Mouse (Mus musculus) liver, embryonic 16.5 days (tissue): ENCODE measurements around the gene Tmem132c. TPM values are rescaled to one million over a fixed set of nuclear protein-coding genes. Genes with fewer than 3 reads are reported as not detected.

Experiments
- ATAC-seq: fragments of 200-750 bp; cut with Nextera tagmentation; 2 replicates; pipeline ENCODE4 v1.8.0; 2017; ENCODE audit warnings: low read depth, mild to moderate bottlenecking, moderate number of reproducible peaks, moderate library complexity
- H3K27ac ChIP-seq: fragments of 300-500 bp; sonication (generic); 2 replicates; pipeline ENCODE4 v1.5.1; 2014; ENCODE audit warnings: mild to moderate bottlenecking, low read length
- H3K27me3 ChIP-seq: fragments of 300-500 bp; sonication (generic); 2 replicates; pipeline ENCODE4 v1.6.1; 2014; ENCODE audit warnings: low read depth, low read length, mixed read lengths; ENCODE audit not compliant: control insufficient read depth, insufficient read depth
- H3K36me3 ChIP-seq: fragments of 300-500 bp; sonication (generic); 2 replicates; pipeline ENCODE4 v1.6.1; 2014; ENCODE audit warnings: mild to moderate bottlenecking; ENCODE audit not compliant: control insufficient read depth, insufficient read depth
- H3K4me1 ChIP-seq: fragments of 300-500 bp; sonication (generic); 2 replicates; pipeline ENCODE4 v1.6.1; 2014; ENCODE audit warnings: low read depth, low read length, mixed read lengths; ENCODE audit not compliant: control insufficient read depth
- H3K4me2 ChIP-seq: fragments of 300-500 bp; sonication (generic); 2 replicates; pipeline ENCODE4 v1.6.1; 2014; ENCODE audit warnings: low read depth, low read length, mixed read lengths
- H3K4me3 ChIP-seq: fragments of 300-500 bp; sonication (generic); 2 replicates; pipeline ENCODE4 v1.5.1; 2014; ENCODE audit warnings: low read depth, mild to moderate bottlenecking, low read length
- H3K9ac ChIP-seq: fragments of 300-500 bp; sonication (generic); 2 replicates; pipeline ENCODE4 v1.6.1; 2014; ENCODE audit warnings: low read depth, low read length
- H3K9me3 ChIP-seq: fragments of 300-500 bp; sonication (generic); replicated peaks from 2 replicates; pipeline ENCODE4 v1.6.1; 2016; ENCODE audit warnings: low read length; ENCODE audit not compliant: control insufficient read depth
- WGBS: fragments of 180-500 bp; shearing (Covaris S2); extraction: QIAGEN DNeasy Blood & Tissue Kit; methylation state at CpG from one replicate; pipeline ENCODE4 v1.1.7; 2014; ENCODE audit not compliant: insufficient replicate concordance; 5-methylcytosine and 5-hydroxymethylcytosine counted together
- polyA plus RNA-seq: library from polyadenylated mRNA; unstranded; fragments of >200 nt; fragmentation: Nextera tagmentation; extraction: Ambion mirVana; gene quantifications from 2 replicates; pipeline ENCODE4 v1.2.1, GENCODE M21; 2015

The Tmem132c gene
- polyA plus RNA-seq, 1 experiment from 2014 or later = 0.06 TPM

DNA sequence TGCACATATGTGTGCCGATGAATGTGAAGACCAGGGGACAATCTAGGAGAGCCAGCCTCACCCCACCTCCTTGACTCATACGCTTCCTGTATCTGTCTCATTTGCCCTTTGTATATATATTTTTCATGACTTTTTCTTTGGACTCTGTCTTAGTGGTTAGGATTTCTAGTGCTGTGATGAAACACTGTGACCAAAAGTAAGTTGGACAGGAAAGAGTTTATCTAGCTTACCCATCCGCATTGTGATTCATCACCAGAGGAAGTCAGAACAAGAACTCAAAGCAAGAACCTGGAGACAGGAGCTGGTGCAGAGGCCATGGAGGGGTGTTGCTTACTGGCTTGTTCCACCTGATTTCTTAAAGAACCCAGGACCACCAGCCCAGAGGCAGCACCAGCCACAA, 250.1 kb downstream of the Tmem132c start:
- WGBS = 51% methylated on average over 3 of the region's 3 CpGs
- ATAC-seq = no peak
- no peak overlapping the region for H3K9ac ChIP-seq

DNA sequence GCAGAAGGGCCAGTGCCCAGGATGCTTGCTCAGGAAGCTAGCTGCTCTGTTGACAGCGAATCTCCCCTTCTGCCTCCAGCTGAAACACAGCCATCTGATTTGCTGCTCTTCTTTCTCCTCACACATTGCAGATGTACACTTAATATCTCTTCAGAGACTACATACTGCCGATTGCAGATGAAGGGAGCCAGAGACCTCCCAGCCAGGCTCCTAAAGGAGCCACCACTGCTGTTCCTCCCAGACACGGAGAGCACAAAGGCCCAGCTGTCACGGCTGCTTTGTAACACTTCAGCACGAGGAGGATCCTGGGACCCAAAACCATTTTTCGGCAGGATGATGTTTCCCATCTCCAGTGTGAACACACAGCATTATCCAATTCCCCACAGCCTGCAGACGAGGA, 255.3 kb downstream of the Tmem132c start:
- no peak for ATAC-seq
- Histone ChIP-seq H3K36me3 (no peaks in the 10 kb centered on the region), H3K27me3 (no peaks in the 10 kb centered on the region), H3K9me3 (no peaks in the 10 kb centered on the region; the same call in 1 of the 2 replicates), H3K27ac (no peak overlapping the region), H3K9ac (no peak overlapping the region), H3K4me1 (no peaks in the 10 kb centered on the region), H3K4me3 (no peak overlapping the region), H3K4me2 (no peak overlapping the region)
- WGBS = 54% methylated on average over 7 of the region's 7 CpGs

More for the DNA sequence above, 250.1 kb downstream of the Tmem132c start:
- H3K4me3 ChIP-seq = no peak overlapping the region
- H3K27ac ChIP-seq = no peak overlapping the region
- peaks cover 2% of the 10 kb centered on the region; the same call in 1 of the 2 replicates for H3K9me3 ChIP-seq
- no peaks in the 10 kb centered on the region for H3K27me3 ChIP-seq
- H3K36me3 ChIP-seq = no peaks in the 10 kb centered on the region
- H3K4me2 ChIP-seq = no peak overlapping the region
- no peaks in the 10 kb centered on the region for H3K4me1 ChIP-seq

DNA sequence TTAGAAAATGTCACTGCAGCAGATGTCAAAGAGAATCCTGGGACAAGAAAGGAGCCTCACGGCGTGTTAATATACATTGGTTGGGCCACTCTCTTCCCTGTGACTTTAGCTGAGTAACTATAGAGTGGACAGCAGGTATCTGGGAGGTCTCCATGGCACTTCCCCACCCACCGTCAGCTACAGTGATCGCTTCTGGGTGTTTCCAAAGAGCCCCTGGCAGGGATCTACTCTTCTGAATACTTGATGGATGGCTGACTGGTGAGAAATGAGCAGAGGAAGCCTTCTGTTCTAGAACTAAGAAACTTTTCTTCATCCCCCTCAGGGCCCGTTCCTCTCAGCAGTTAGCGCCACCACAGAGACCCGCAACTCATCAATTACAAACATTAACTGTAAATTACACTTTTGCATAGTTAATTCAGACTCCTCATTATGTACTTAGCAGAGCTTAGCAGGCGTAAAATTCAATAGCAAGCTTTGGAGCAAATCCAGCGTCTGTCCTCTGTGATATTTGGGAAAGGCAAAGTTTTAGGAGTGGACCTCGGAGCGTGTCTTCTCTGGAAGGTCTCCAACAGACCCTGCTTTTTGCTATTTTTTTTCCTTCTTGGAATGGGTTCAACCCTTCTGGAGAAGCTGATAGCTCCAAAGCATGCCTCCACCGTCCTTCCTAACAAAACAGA, 257.7 kb downstream of the Tmem132c start:
- ATAC-seq = no peak
- 67% methylated on average over 12 of the region's 12 CpGs for WGBS

DNA sequence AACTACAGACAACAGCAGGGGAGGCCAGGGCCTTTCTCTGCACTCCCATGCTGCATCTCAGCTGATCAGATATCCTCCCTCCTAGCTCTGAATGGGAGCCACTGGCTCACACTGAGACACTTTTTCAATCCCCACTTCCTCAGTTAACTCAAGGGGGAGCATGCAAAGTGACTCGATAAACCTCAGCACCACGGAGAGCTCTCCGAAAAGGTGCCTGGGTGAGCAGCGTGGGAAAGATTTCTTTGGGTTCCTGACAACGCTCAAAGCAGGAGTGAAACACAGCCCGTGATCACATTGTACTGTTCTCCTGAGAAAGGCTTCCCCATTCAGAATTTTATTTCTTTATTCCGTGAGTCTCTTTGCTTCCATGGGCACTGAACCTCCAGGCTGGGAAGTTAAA, 261.2 kb downstream of the Tmem132c start:
- Histone ChIP-seq H3K4me1 (no peaks in the 10 kb centered on the region), H3K27me3 (no peaks in the 10 kb centered on the region), H3K36me3 (no peaks in the 10 kb centered on the region), H3K4me2 (no peak overlapping the region), H3K9ac (no peak overlapping the region), H3K4me3 (no peak overlapping the region), H3K9me3 (no peaks in the 10 kb centered on the region; the same call in 1 of the 2 replicates), H3K27ac (no peak overlapping the region)
- WGBS = 17% methylated on average over 7 of the region's 7 CpGs
- ATAC-seq = no peak

More for the DNA sequence above, 257.7 kb downstream of the Tmem132c start:
- no peak overlapping the region for H3K4me2 ChIP-seq
- H3K4me1 ChIP-seq = no peaks in the 10 kb centered on the region
- H3K9me3 ChIP-seq = no peaks in the 10 kb centered on the region; the same call in 1 of the 2 replicates
- H3K27ac ChIP-seq = no peak overlapping the region
- H3K36me3 ChIP-seq = no peaks in the 10 kb centered on the region
- H3K27me3 ChIP-seq = no peaks in the 10 kb centered on the region
- no peak overlapping the region for H3K4me3 ChIP-seq
- H3K9ac ChIP-seq = no peak overlapping the region

DNA sequence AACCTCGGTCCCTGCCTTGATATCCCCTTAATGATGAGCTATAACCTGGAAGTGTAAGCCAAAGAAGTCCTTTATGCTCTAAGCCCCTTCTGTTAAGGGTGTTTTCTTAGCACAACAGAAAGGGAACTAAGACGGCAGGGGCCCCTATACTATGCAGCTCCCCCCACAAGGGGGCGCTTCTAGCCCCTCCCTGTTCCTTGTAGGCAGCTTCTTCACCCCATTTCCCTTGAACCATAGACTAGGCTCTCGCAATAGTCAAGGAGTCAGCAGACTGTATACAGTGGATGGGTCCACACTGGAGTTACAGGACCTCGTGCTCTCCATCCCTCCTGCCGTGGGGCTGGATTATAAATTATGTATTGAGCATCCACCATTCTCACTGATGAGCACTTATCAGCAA, 264.1 kb downstream of the Tmem132c start:
- Histone ChIP-seq H3K36me3 (no peaks in the 10 kb centered on the region), H3K9me3 (no peaks in the 10 kb centered on the region), H3K27ac (no peak overlapping the region), H3K4me2 (no peak overlapping the region), H3K4me3 (no peak overlapping the region), H3K4me1 (no peaks in the 10 kb centered on the region), H3K9ac (no peak overlapping the region), H3K27me3 (no peaks in the 10 kb centered on the region)
- 56% methylated on average over 6 of the region's 6 CpGs for WGBS
- no peak for ATAC-seq

DNA sequence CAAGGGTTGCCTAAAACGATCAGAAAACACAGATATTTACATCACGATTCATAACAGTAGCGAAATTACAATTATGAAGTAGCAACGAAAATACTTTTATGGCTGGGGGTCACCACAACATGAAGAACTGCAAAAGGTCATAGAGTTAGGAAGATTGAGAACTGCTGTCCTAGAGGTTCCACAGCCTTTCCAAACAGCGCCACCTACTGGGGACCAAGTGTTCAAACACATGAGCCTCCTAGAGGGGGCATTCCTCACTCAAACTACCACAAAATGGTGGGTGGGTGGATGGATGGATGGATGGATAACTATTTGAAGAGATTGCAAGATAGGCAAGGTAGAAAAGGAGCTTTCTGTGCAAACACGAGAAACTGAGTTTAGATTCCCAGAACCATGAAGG, 270.0 kb downstream of the Tmem132c start:
- 57% methylated on average over 6 of the region's 6 CpGs for WGBS
- H3K36me3 ChIP-seq = no peaks in the 10 kb centered on the region
- H3K27ac ChIP-seq = no peak overlapping the region

DNA sequence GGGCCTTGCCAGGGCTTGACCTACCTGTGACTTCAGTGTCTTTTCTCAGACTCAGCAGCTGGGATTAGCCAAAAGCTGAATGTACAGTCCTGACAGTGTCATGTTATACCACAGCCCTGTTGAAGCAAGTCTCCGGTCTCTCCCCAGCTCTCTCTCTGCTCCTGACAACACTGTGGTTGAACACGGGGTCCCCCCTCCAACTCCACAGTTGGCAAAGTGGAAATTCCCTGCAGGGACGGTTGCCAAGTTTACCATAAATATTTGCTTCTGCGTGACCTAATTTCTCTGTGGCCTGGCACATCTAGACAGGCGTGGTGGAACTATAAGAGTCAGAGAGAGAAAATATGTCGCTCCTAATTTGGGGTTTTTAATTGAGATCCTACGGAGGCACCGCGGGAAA, 274.4 kb downstream of the Tmem132c start:
- 70% methylated on average over 9 of the region's 9 CpGs for WGBS
- no peak for ATAC-seq
- no peak overlapping the region for H3K4me2 ChIP-seq

More for the DNA sequence above, 270.0 kb downstream of the Tmem132c start:
- Histone ChIP-seq H3K27me3 (no peaks in the 10 kb centered on the region), H3K9me3 (no peaks in the 10 kb centered on the region; the same call in 1 of the 2 replicates), H3K4me3 (no peak overlapping the region), H3K4me1 (no peaks in the 10 kb centered on the region), H3K9ac (no peak overlapping the region), H3K4me2 (no peak overlapping the region)
- no peak for ATAC-seq

DNA sequence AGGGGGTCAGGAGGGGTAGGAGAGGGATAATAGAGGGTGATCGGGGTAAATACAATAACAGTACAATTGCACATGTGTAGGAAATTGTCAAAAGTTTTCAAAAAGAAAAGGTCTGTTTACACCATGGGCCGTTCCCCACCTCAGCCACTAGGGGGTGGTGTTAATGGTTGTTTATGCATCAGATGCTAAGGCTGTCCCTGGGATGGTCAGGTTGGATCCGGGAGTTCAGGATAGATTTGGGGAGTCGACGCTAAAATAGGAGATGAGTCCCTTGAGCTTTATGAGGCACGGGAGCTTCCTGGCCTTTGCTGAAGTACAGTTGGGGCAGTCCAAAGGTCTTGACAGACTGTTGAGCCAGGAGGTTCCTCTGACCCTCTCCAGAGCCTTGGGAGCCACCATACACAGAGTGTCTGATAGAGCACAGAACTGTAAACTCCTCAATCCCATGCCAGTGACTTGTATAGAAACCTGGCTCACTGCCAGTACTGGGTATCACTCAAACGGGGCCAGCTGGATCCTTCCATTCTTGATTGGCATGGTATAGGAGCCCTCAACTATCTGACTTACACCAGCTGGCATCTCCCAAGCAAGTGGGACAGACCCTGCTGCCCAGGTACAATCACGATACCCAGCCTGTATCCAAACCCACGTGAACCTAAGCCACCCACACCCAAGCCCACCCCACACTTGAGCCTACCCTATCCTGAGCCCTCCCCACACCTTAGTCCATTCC, 281.3 kb downstream of the Tmem132c start:
- no peak overlapping the region for H3K27ac ChIP-seq

More for the DNA sequence above, 274.4 kb downstream of the Tmem132c start:
- H3K9me3 ChIP-seq = no peaks in the 10 kb centered on the region; the same call in 1 of the 2 replicates
- H3K4me3 ChIP-seq = no peak overlapping the region
- no peak overlapping the region for H3K27ac ChIP-seq
- H3K9ac ChIP-seq = no peak overlapping the region
- H3K4me1 ChIP-seq = no peaks in the 10 kb centered on the region
- no peaks in the 10 kb centered on the region for H3K36me3 ChIP-seq
- H3K27me3 ChIP-seq = no peaks in the 10 kb centered on the region

DNA sequence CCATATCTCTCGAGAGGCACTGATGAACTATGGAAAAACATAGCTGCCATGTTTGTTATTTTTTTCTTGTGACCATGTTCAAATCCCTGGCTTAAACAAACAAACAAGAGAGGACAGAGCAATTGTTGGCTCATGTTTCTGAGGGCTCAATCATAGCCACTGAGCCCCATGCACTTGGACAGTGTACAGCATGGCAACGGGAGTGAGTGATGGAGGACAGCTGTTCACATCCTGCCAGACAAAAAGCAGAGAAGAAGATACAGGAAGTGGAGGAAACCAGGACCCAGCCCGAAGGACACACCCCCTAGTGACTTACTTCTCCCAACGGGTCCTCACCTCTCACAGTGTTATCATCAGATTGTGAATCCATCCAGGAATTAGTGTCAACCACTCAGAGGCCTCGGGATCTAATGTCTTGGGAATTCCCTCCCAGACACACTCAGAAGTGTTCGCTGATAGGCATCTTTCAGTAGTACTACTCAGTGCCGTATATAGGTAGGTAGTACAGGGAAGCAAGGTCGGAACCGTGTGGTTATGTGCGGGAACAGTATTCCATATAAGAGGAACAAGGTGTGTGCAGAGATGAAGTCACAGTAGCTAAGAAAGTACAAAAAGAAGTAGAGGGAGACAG, 285.9 kb downstream of the Tmem132c start:
- H3K27ac ChIP-seq = no peak overlapping the region
- WGBS = 52% methylated on average over 10 of the region's 10 CpGs
- H3K36me3 ChIP-seq = no peaks in the 10 kb centered on the region
- no peaks in the 10 kb centered on the region for H3K4me1 ChIP-seq
- ATAC-seq = no peak
- H3K9me3 ChIP-seq = no peaks in the 10 kb centered on the region
- H3K4me3 ChIP-seq = no peak overlapping the region
- no peaks in the 10 kb centered on the region for H3K27me3 ChIP-seq
- no peak overlapping the region for H3K9ac ChIP-seq
- H3K4me2 ChIP-seq = no peak overlapping the region

More for the DNA sequence above, 281.3 kb downstream of the Tmem132c start:
- WGBS = 48% methylated on average over 9 of the region's 9 CpGs
- Histone ChIP-seq H3K4me3 (no peak overlapping the region), H3K27me3 (no peaks in the 10 kb centered on the region), H3K9ac (no peak overlapping the region), H3K36me3 (no peaks in the 10 kb centered on the region), H3K4me2 (no peak overlapping the region), H3K9me3 (no peaks in the 10 kb centered on the region), H3K4me1 (no peaks in the 10 kb centered on the region)
- ATAC-seq = no peak
